Mouse (Mus musculus): ENCODE data around the gene Cux1.

Gene Cux1

GRCm38 (mm10) chr5:136567176-136568025, at the start of gene Cux1:
Cux1 (minus strand) TSS chr5:136567490.
- in situ Hi-C loops (cut with MboI; ENCODE audit: unreplicated experiment in 2 of 2): loop anchor here (5.0 to 25.0 kb wide), 8 partner anchors 55 to 285 kb away; no protein-coding TSS in a partner anchor

GRCm38 (mm10) chr5:136612391-136612790, 45.1 kb upstream of the Cux1 start:
- in situ Hi-C loops (cut with MboI; ENCODE audit: unreplicated experiment in 2 of 2): no loop called here

- in situ Hi-C loops (cut with MboI; ENCODE audit: unreplicated experiment in 2 of 2): no loop called here
These were observed 41.6 kb upstream of the Cux1 start for GRCm38 (mm10) chr5:136608814-136609434.

DNA sequence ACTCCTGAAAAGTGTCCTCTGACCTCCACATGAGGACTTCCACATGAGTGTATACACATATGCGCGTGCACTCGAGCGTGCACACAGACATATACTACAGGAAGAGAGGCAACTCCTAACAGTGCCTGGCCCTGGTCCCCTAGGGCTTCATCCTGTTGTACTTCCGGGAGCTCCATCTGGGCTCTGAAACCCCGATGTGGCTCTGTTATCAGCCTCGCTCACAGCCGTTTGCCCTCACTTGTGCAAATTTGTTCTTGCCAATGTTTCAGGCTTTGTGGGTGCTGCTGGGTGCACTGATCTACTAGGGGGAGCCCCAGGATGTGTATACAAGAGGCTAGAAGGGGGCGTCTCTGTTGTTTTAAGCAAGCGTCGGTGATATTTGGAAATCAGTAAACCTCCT, 37.9 kb upstream of the Cux1 start:
- in situ Hi-C loops (cut with MboI; ENCODE audit: unreplicated experiment in 2 of 2): no loop called here

GRCm38 (mm10) chr5:136603176-136603964, 36.1 kb upstream of the Cux1 start:
- in situ Hi-C loops (cut with MboI; ENCODE audit: unreplicated experiment in 2 of 2): no loop called here

DNA sequence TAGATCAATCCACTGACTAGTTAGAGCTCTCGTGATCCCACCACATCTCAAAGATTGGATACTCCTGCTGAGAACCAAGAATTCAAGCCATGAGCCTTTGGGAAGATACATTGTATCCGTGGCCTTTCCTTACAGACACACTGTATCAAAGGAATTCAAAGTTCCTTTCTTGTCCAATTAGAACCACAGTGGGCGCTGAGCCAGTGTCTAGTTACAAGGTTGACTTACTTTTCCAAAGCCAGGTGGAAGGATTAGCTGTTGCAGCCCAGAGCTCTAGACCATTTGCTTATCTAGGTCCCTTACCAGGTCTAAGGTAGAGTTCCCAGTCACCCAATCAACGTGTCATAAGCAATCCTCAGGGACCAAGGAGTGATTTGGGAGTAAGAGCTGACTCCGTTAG, 33.2 kb upstream of the Cux1 start:
- in situ Hi-C loops (cut with MboI; ENCODE audit: unreplicated experiment in 2 of 2): no loop called here

- in situ Hi-C loops (cut with MboI; ENCODE audit: unreplicated experiment in 2 of 2): no loop called here
These were observed 27.7 kb upstream of the Cux1 start for GRCm38 (mm10) chr5:136594896-136595540.

GRCm38 (mm10) chr5:136591816-136592499, 24.7 kb upstream of the Cux1 start:
- in situ Hi-C loops (cut with MboI; ENCODE audit: unreplicated experiment in 2 of 2): no loop called here

DNA sequence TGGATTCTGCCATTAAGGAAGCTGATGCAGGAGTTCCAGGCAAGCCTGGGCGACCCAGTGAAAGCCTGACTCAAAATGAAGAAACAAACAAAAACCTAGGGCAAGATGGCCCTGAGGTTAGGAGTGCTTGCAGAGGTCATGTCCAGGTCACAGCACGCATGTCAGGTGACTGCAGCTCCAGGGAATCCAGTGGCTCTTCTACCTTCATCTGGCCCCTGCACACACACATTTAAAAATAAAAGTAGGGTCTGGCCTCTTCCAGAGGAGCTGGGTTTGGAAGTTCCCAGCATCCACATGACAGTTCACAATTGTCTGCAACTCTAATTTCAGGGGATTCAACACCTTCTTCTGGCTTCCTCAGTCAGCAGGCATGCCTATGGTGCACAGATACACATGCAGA, 21.7 kb upstream of the Cux1 start:
- in situ Hi-C loops (cut with MboI; ENCODE audit: unreplicated experiment in 2 of 2): no loop called here

GRCm38 (mm10) chr5:136588471-136588870, 21.2 kb upstream of the Cux1 start:
- in situ Hi-C loops (cut with MboI; ENCODE audit: unreplicated experiment in 2 of 2): no loop called here

- in situ Hi-C loops (cut with MboI; ENCODE audit: unreplicated experiment in 2 of 2): no loop called here
These were observed 17.5 kb upstream of the Cux1 start for GRCm38 (mm10) chr5:136584676-136585285.

DNA sequence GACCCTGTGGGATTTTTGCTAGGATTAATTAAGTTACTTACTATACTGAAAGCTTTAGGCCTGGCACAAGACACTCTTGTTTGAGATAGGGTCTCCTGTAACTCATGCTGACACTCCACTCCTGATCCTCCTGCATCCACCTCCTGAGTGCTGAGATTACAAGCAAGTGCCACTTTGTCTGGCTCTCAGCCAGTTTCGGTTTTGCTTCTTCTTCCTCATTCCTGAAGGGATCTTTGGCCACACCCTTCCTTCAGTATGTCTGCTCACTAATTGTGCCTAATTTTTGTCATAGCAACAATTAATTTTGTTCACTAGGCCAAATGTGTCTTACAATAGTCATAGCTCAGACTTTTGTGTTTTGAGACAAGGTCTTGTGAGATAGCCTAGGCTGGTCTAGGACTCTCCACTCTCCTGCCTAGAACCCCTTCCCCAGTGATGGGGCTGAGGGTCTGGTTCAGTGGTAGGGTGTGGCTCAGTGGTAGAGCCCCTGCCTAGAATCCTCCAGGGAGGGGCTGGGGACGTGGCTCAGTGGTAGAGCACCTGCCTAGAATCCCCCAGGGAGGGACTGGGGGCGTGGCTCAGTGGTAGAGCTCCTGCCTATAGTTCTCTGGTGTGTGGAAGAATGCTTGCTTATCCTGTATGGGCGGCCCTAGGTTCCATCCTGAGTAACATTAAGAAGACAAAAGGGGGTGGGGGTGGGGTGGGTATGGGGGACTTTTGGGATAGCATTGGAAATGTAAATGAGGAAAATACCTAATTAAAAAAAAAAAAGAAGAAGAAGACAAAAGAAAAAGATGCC, 16.6 kb upstream of the Cux1 start:
- in situ Hi-C loops (cut with MboI; ENCODE audit: unreplicated experiment in 2 of 2): no loop called here

- in situ Hi-C loops (cut with MboI; ENCODE audit: unreplicated experiment in 2 of 2): no loop called here
These were observed 16.0 kb upstream of the Cux1 start for GRCm38 (mm10) chr5:136583256-136583655.

DNA sequence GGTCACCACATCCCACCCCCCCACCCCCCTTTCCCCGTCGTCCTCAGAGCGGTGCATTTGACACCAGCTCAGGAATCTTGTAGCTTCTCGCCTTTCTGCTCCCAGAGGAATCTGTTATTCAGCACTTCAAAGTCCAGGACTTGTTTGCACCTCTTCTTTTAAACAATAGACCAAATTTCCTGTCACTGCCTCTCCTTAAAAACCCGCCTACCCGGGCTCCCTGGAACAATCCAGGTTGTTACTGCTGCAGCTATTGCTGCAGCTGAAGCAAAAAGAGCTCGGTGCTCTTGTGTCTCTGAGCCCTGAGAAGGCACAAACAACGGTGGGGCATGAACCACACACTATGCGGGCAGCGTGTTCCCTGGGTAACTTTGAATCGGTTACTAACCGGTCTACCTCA, 14.9 kb upstream of the Cux1 start:
- in situ Hi-C loops (cut with MboI; ENCODE audit: unreplicated experiment in 2 of 2): no loop called here

- in situ Hi-C loops (cut with MboI; ENCODE audit: unreplicated experiment in 2 of 2): no loop called here
These were observed 14.3 kb upstream of the Cux1 start for GRCm38 (mm10) chr5:136581625-136582024.

GRCm38 (mm10) chr5:136581166-136581565, 13.9 kb upstream of the Cux1 start:
- in situ Hi-C loops (cut with MboI; ENCODE audit: unreplicated experiment in 2 of 2): no loop called here

DNA sequence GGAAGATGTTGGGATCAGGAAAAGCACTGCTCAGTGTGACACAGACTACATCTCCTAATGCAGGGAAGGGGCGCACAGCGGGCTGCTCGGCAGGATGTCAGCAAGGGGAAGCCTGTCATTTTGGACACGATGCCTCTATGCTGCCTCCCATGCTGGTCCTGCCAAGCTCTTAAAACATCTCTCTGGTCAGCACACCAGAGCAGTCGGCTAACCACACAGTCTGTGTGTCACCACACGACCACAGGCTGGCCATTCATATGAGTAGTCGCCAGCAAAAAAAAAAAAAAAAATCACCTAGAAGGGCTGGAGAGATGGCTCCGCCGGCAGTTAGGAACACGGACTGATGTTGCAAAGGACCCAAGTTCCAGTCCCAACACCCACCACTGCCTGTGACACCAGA, 10.9 kb upstream of the Cux1 start:
- in situ Hi-C loops (cut with MboI; ENCODE audit: unreplicated experiment in 2 of 2): no loop called here

DNA sequence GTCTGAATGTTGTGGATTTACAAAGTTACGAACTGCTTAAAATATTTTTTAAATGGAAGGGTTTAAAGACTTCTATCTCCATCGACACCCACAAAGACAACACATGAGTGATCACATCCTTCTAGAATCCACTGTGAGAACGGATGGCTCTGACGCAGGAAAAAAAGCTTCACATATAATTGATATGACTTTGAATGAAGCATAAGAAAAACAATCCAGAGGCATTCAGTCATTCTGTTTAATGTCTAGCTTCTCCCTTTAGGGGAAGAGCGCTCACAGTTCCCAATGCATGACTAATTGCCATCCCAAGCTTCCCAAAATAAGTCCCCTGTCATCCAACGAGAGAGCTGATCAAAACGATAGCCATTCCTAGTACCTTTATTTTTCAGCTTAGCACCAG, 2.9 kb upstream of the Cux1 start:
- in situ Hi-C loops (cut with MboI; ENCODE audit: unreplicated experiment in 2 of 2): loop anchor here in 1 of 2 experiments (5.0 to 25.0 kb wide), 2 partner anchors 92 to 183 kb away; no protein-coding TSS in a partner anchor

DNA sequence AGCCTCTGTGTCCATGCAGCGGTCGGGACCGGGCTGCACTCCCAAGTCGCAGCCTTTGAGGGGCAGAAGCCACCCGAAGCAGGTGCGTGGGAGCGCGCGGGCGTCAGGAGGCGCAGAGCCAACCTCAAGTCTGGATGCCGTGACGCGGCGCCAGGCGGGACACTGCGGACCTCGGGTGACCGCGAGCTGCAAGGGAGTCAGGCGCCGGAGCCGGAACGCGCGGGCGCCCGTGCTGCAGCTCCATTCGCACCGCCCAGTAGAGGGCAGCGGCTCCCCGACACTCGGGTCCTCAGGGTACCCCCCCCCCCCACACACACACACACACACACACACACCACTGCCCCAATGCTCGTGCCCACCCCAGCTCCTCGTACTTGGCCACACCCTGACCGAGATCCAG, 1.5 kb upstream of the Cux1 start:
- in situ Hi-C loops (cut with MboI; ENCODE audit: unreplicated experiment in 2 of 2): loop anchor here (5.0 to 25.0 kb wide), 8 partner anchors 54 to 286 kb away; no protein-coding TSS in a partner anchor
